Mouse (Mus musculus): ENCODE results near the gene Cep57l1. TPM values are rescaled to one million over a fixed set of nuclear protein-coding genes. Genes with fewer than 3 reads are reported as not detected.

The Cep57l1 gene
- total RNA-seq, 2 experiments from 2014 or later: 7.0 to 7.4 TPM

DNA sequence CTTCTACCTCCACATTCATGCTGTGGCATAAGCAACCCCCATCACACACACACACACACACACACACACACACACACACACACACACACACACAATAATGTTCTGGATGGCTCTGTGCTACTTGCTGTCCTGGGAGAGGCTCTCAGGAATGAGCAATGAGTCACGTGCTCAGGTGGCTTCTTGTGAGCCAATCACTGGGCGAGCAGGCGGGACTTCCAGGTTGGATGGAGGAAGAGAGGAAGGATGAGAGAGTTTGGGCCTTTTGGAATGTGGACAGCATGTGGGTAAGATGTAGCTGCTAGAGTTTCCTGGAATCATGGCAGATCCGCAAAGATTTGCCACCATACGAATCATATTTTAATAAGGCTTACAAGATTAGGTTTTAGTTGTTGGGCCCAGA lies 52.4 kb downstream of the Cep57l1 start:
- intact Hi-C loops (cut with DNase I): no loop called here

GRCm38 (mm10) chr10:41751867-41752480 lies 57.7 kb downstream of the Cep57l1 start:
- intact Hi-C loops (cut with DNase I): no loop called here
- DNase-seq (ENCODE audit: low spot score in 2 of 2): no peak

More for the DNA sequence above, 52.4 kb downstream of the Cep57l1 start:
- no peak for DNase-seq (ENCODE audit: low spot score in 2 of 2)

DNA sequence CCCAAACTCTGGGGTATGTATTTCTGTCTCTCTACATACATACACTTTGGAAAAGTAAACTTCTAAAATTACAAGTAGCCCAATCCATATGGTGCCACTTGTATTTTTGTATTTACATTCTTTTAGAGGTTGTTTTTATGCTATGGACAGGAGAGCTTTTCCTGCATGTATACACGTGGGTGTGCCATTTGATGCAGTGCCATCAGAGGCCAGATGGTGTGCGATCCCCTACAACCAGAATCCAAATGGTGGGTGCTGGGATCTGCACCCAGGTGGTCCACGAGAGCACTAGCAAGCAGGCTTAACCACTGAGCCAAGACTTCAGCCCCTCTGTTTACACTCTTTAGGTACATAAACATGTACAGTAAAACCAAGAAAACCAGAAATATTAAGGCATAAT lies 60.4 kb downstream of the Cep57l1 start:
- DNase-seq (ENCODE audit: low spot score in 2 of 2): no peak
- intact Hi-C loops (cut with DNase I): no loop called here

DNA sequence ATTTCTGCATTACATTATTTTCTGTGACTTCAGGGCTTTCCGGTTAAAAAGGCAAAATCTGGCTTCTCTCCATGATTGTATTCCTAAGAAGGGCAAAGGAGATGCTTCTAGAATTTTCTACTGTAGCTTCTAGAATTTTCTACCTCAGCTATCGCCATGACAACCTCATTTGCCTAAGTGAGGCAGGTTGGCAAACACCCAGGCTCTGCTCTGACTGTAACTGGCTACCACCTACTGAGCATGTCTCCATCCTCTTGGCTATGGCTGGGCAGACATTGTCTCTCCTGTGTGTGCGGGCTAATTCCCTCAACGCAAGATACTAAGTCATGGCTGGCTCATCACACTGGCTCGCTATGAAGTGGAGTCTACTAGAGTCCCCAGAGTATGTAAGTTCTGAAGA lies 63.1 kb downstream of the Cep57l1 start:
- peak; percentile 31 to 53 for DNase-seq (ENCODE audit: low spot score in 2 of 2)
- intact Hi-C loops (cut with DNase I): no loop called here

- no peak for DNase-seq (ENCODE audit: low spot score in 2 of 2)
- intact Hi-C loops (cut with DNase I): no loop called here
Observed at GRCm38 (mm10) chr10:41744006-41744405, 65.7 kb downstream of the Cep57l1 start.

DNA sequence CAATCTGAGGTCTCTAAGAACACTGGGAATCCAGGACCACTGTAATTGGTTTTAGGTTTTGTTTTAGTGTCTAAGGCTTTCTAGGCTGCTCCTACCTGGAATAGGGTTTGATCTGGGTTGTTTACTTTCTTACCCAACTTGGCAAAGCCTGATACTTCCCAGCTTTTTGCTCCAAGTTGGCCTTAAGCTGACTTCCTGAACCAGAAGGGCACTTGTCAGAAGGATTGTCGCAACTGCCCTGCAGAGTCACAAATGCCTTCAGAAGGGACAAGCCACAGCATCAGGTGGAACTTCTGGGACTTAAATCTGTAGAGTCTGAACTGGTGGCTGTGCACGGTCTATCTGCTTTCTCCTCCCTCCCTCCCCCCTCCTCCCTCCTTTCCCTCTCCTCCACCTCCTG lies 69.5 kb downstream of the Cep57l1 start:
- DNase-seq (ENCODE audit: low spot score in 2 of 2): no peak
- intact Hi-C loops (cut with DNase I): no loop called here

GRCm38 (mm10) chr10:41737245-41737644 lies 72.4 kb downstream of the Cep57l1 start:
- DNase-seq (ENCODE audit: low spot score in 2 of 2): no peak
- intact Hi-C loops (cut with DNase I): no loop called here

DNA sequence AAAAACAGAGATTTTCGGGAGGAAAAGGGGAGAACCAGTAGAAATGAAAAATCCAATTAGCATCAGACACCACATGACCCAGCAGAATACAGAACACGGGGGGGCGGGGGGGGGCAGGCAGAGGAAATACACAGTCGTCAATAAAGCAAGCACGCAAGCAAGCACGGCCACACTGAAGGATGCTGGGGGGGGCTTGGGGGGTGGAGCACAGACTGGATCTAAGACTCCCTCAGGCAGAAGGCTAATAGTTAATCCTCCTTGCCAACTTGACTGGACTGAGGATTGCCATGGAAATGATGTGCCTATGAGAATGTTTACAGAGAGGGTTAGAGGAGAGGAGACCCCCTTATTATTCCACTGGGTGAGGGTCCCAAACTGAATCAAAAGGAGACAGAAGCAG lies 74.3 kb downstream of the Cep57l1 start:
- intact Hi-C loops (cut with DNase I): no loop called here
- DNase-seq (ENCODE audit: low spot score in 2 of 2): no peak

GRCm38 (mm10) chr10:41733214-41733613 lies 76.5 kb downstream of the Cep57l1 start:
- DNase-seq (ENCODE audit: low spot score in 2 of 2): no peak
- intact Hi-C loops (cut with DNase I): no loop called here

DNA sequence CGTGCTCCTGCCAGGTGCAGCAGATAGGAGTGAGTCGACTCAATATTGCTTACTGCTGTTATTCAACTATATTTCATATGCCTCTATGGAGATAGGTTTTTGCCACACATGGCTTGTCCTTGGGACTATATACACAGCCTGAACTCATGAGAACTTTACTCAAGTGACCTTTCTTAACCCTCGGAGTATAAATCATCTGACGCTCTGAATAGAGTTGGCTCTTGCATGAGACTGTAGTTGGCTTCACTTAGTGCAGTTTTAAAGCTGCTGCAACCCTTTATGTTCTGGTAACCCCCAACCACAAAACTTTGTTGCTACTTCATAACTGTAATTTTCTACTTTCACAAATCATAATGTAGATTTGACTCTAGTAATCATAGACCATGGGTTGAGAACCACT lies 77.7 kb downstream of the Cep57l1 start:
- intact Hi-C loops (cut with DNase I): no loop called here
- no peak for DNase-seq (ENCODE audit: low spot score in 2 of 2)

GRCm38 (mm10) chr10:41730746-41731145 lies 78.9 kb downstream of the Cep57l1 start:
- intact Hi-C loops (cut with DNase I): no loop called here
- DNase-seq (ENCODE audit: low spot score in 2 of 2): no peak

DNA sequence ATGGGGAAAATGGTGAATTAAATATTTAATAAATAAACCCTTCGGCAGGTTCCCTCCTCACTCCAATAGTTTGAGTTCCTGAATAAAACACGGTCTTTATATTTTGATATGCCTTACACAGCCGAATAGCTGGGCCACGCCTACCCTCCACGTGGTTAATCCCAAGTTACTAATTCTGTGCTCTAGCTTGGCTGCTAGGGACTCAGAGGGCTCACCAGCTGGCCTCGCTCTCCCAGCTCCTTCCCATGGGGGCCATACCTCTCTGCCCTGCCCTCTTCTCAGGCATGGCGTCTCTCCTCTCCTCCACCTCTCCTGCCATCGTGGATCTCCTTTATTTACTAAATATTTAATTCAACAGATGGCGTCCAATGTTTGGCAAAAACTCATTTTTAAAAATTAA lies 83.5 kb downstream of the Cep57l1 start:
- intact Hi-C loops (cut with DNase I): no loop called here
- no peak for DNase-seq (ENCODE audit: low spot score in 2 of 2)

DNA sequence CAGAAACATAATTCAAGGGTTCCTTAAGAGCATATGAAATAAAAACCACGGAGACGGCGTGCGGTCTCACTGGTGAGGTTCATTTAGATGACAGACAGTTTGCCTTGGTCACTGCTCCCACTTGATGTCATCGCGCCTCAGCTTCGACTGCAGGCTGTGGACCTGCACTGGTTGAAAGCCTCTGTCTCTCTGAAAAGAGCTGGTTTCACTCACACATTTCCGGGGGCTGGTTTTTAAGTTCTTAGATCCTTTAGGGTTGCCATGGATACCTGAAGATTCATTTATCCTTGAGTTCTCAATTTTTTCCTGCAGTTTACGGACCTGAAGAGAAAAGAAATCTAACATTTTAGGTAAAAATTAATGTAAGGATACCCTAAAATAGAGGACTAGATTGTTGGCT lies 90.1 kb downstream of the Cep57l1 start:
- intact Hi-C loops (cut with DNase I): no loop called here
- DNase-seq (ENCODE audit: low spot score in 2 of 2): no peak

DNA sequence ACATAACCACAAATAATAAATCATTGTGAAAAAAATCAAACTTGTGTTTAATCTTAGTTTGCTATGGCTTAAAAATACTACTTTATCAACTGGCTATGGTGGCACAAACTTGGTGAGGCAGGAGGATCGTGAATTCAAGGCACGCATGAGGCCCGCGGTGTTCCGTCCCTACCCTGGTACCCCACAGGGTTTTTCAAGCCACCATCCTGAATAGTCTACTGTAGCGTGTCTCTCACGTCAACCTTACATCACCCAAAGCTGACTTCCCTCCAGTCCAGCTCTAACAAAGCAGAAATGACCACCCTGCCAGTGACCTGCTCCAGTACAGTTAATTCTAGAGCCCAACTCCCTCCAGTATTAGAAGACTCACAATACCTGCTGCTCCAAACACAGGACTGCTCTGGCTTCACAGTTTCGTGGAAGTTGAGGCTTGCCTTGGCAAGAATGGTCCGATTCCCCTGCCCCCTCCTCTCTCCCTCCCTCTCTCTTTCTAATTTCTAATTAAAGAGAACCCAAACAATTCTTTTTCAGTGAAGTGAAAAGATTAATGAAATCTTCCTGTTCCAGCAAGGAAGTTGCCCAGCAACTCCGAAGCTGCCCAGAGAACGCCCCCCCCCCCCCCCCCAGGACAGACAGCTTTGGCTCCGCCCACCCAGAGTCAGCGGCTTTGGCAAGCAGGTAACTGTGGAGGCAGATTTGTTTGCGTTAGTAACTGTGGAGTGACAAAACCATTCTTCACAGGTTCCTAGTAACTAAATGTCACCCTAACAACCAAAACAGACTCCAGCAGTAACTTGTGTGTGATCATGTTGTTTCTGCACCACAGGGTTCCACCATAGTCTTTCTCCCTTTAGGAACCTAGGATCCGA lies 93.4 kb downstream of the Cep57l1 start, which contains the start of gene Ccdc162:
Gene Ccdc162 (minus strand): TSS at position 606 of the 869 bp plus-strand sequence.
- intact Hi-C loops (cut with DNase I): no loop called here
- no peak for DNase-seq (ENCODE audit: low spot score in 2 of 2)

DNA sequence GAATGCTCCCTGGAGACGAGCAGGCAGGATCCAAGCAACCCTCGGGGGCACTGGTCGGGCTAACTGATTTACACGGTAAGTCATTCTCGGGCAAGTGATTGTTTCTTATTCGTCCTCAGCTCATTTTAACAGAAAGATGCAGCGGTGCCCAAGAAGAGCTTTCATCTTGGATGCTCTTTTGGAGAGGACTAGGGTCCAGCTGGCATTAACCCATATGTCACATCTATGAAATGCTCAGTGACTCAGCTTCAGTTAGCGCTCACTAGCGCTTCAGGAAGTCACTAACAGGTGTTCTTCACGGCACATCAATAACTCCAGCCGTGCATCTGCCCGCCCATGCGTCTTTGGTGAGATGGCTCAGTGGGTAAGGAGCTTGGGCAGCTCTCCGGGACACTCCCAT lies 94.1 kb downstream of the Cep57l1 start:
- no peak for DNase-seq (ENCODE audit: low spot score in 2 of 2)
- intact Hi-C loops (cut with DNase I): no loop called here

- no peak for DNase-seq (ENCODE audit: low spot score in 2 of 2)
- intact Hi-C loops (cut with DNase I): no loop called here
Observed at GRCm38 (mm10) chr10:41711467-41711866, 98.2 kb downstream of the Cep57l1 start.

- intact Hi-C loops (cut with DNase I): no loop called here
- DNase-seq (ENCODE audit: low spot score in 2 of 2): no peak
Observed at GRCm38 (mm10) chr10:41710773-41711172, 98.9 kb downstream of the Cep57l1 start.

DNA sequence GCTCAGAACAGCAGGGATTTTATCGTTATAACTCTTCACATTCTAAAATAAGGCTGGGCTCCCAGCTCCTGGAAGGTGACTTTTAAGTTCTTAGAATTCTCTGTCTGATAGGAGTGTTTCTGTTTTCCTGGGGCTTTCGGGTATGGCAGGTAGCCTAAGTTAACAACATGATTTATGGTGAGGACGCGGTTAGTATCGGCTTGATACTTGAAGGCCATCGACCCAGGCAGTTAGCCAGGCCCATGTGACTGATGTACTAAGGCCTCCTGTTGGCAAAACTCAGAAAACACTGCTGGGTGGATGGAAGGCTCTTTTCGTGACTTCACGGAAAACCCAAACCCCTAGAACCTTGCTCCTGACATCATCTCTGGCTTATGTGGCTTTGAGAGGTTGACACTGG lies 100.3 kb downstream of the Cep57l1 start:
- no peak for DNase-seq (ENCODE audit: low spot score in 2 of 2)
- intact Hi-C loops (cut with DNase I): no loop called here

- no peak for DNase-seq (ENCODE audit: low spot score in 2 of 2)
- intact Hi-C loops (cut with DNase I): loop anchor here (10.0 kb wide), 1 partner anchor 595 kb away; no protein-coding TSS in a partner anchor
Observed at GRCm38 (mm10) chr10:41699669-41700068, 110.0 kb downstream of the Cep57l1 start.

GRCm38 (mm10) chr10:41697040-41697439 lies 112.6 kb downstream of the Cep57l1 start:
- intact Hi-C loops (cut with DNase I): loop anchor here (10.0 kb wide), 1 partner anchor 598 kb away; no protein-coding TSS in a partner anchor
- no peak for DNase-seq (ENCODE audit: low spot score in 2 of 2)

DNA sequence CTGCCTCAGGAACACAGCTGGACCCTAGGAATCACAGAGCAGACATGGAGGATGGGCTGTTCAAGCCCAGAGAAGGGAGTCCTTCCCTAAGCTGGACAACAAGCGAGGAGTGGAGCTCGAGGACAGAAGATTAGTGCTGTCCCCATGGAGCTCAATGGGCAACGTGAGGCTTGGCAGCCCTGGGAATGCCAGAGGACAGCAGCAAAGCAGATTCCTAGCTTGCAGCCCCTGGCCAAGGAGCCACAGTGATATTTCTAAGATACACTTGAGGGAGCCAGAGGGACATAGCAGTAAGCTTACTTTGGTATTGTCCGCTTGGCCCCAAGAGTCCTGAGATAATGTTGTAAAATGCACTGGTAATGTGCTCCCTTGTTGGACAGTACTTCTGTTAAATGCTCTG lies 118.7 kb downstream of the Cep57l1 start:
- DNase-seq (ENCODE audit: low spot score in 2 of 2): no peak
- intact Hi-C loops (cut with DNase I): loop anchor here (10.0 kb wide), 1 partner anchor 604 kb away; no protein-coding TSS in a partner anchor
